Mouse (Mus musculus): ENCODE data around the gene Cfap52.

DNA sequence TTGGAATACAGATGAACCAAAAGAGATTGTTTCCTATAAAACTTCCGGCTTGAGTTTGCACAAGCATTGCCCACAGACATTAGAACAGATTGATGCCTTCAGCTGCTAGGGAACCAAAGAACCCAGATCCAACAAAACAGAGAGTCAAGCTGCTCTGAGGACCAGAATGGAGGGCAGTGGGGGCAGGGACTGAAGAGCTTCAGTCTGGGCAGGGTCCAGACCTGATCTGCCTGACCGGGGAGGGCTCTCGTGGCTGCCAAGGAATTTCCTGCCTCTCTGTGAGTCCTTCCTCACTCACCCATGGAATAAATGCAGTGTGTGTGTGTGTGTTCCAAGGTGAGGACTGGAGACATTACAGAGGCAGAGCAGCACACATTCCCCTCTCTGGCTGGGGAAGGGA is 17.2 kb downstream of the Cfap52 start:
- no peak for TF ChIP-seq POLR2A (IDR thresholded peaks at IDR 0.05; ENCODE audit: insufficient read length, low read depth)
- no peak for TF ChIP-seq USF1 (IDR thresholded peaks at IDR 0.05; ENCODE audit: low read depth)
- TF ChIP-seq MYOG (IDR thresholded peaks at IDR 0.05; ENCODE audit: control insufficient read depth in 1 of 3, insufficient read depth in 1 of 3, insufficient read length in 2 of 3, low read depth in 2 of 3): no peak
